Mouse (Mus musculus): ENCODE measurements around the gene 4930432K21Rik. TPM values are rescaled to one million over a fixed set of nuclear protein-coding genes. Genes with fewer than 3 reads are reported as not detected.

4930432K21Rik gene
- polyA plus RNA-seq, 1 experiment from 2014 or later = 0.47 TPM

DNA sequence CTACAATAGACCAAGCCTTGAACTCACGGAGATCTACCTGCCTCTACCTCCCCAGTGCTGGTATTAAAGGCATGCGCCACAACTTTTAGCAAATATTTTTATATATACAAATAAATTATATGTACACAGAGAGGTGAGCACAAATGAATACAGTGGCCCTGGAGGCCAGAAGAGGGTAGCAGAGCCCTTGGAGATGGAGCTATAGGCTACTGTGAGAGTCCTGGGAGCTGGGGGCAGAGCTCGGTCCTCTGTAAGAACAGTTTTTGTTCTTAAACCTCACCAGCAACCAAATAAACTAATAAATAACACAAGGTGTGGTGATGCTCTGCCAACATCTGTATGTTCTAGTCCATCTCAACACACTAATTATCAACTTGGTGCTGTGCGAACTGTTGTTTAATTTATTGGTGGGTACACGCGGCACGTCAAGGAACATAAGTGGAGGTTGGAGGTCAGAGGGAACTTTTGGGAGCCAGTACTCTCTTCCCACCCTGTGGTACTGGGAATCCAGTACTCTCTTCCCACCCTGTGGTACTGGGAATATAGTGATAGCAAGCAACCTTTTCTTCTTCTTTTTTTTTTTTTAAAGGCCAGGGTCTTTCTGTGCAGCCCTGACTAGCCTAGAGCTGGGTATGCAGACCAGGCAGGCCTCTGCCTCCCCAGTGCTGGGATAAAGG is 42.5 kb downstream of the 4930432K21Rik start:
- H3K27ac ChIP-seq (ENCODE audit: low read depth, low read length) = no peak overlapping the region
- H3K4me3 ChIP-seq (ENCODE audit: low read depth, low read length) = no peak overlapping the region
- H3K9me3 ChIP-seq (ENCODE audit: control insufficient read depth, low read length) = no peaks in the 10 kb centered on the region
- no peak overlapping the region for H3K9ac ChIP-seq (ENCODE audit: low read depth, low read length)
- ATAC-seq (replicated peaks; ENCODE audit: low FRiP score) = no peak
- WGBS = 92% methylated on average over 7 of the region's 7 CpGs
- peaks cover 18% of the 10 kb centered on the region for H3K4me1 ChIP-seq (replicated peaks; ENCODE audit: control insufficient read depth, insufficient read depth, low read length)
- no peaks in the 10 kb centered on the region for H3K36me3 ChIP-seq (ENCODE audit: control insufficient read depth, insufficient read depth, low read length)
- H3K27me3 ChIP-seq (replicated peaks; ENCODE audit: control insufficient read depth, insufficient read depth, low read length) = no peaks in the 10 kb centered on the region
- no peak for DNase-seq (ENCODE audit: low spot score)
- H3K4me2 ChIP-seq = no peak overlapping the region

DNA sequence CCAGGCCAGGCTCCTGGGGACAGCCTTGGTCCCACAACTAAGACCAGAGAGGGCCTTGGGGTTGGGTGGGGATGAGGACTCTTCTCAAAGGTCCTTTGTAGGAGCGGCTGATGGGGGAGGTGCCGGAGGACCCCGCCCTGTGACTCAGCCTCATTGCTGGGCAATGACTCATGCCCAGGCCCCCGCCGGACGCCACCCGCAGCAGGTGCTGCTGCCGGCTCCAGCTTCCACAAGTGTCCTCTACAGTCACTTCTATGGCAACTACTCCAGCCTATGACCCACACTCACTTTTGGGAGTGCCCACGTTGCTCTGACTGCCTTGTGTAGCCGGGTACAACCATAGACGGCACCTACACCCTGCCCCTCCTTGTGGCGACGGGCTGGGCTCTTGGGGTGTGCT is 44.2 kb downstream of the 4930432K21Rik start:
- Histone ChIP-seq H3K9me3 (ENCODE audit: control insufficient read depth, low read length) (no peaks in the 10 kb centered on the region), H3K9ac (ENCODE audit: low read depth, low read length) (peak overlapping the region; percentile 70), H3K4me3 (ENCODE audit: low read depth, low read length) (peak overlapping the region; percentile 40), H3K4me1 (replicated peaks; ENCODE audit: control insufficient read depth, insufficient read depth, low read length) (peaks cover 14% of the 10 kb centered on the region), H3K27ac (ENCODE audit: low read depth, low read length) (peak overlapping the region; percentile 85), H3K4me2 (peak overlapping the region; percentile 63), H3K36me3 (ENCODE audit: control insufficient read depth, insufficient read depth, low read length) (no peaks in the 10 kb centered on the region), H3K27me3 (replicated peaks; ENCODE audit: control insufficient read depth, insufficient read depth, low read length) (no peaks in the 10 kb centered on the region)
- ATAC-seq (replicated peaks; ENCODE audit: low FRiP score) = peak; percentile 71
- 33% methylated on average over 13 of the region's 13 CpGs for WGBS
- DNase-seq (ENCODE audit: low spot score) = peak; percentile 64

DNA sequence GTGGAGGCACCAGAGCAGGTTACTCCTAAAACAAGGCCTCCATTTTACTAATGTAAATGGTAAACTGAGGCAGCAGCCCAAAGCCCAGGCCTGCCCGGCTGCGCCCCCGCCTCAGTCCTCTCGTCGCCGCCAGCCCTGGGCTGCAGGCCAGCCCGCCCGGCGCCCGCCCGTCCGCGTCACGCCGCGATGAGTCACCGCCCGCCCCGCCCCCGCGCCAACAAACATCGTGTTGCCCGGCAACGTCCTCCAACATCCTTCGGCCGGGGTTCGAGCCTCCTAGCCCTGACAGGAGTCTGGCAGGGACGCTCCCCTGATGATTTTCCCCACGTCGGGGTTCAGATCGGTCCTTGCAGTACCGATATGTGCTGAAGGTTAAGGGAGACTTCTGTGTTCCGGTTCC is 44.7 kb downstream of the 4930432K21Rik start:
- Histone ChIP-seq H3K9ac (ENCODE audit: low read depth, low read length) (peak overlapping the region; percentile 70), H3K27me3 (replicated peaks; ENCODE audit: control insufficient read depth, insufficient read depth, low read length) (no peaks in the 10 kb centered on the region), H3K4me2 (peak overlapping the region; percentile 63), H3K4me3 (ENCODE audit: low read depth, low read length) (peak overlapping the region; percentile 40), H3K9me3 (ENCODE audit: control insufficient read depth, low read length) (no peaks in the 10 kb centered on the region), H3K36me3 (ENCODE audit: control insufficient read depth, insufficient read depth, low read length) (no peaks in the 10 kb centered on the region), H3K27ac (ENCODE audit: low read depth, low read length) (peak overlapping the region; percentile 85), H3K4me1 (replicated peaks; ENCODE audit: control insufficient read depth, insufficient read depth, low read length) (peaks cover 13% of the 10 kb centered on the region)
- WGBS = 4% methylated on average over 33 of the region's 33 CpGs
- peak; percentile 83 for DNase-seq (ENCODE audit: low spot score)
- peak; percentile 71 for ATAC-seq (replicated peaks; ENCODE audit: low FRiP score)

DNA sequence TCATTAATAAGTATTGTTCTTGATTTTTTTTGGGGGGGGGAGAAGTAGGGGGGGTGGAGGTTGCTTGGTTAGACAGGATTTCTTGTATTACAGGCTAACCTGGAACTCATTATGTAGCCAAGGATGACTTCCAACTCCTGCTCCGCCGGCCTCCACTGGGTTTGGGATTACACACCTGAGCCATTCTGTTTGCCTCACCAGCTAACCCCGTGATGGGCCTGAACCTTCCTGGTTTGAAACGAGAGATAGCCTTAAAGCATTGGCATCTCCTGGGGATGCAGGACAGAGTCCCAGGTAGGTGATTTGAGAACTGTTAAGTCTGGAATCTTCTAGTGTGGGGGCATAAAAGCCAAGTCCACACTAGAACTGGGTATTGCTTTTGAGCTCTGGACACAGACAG is 45.3 kb downstream of the 4930432K21Rik start:
- Histone ChIP-seq H3K27ac (ENCODE audit: low read depth, low read length) (no peak overlapping the region), H3K4me1 (replicated peaks; ENCODE audit: control insufficient read depth, insufficient read depth, low read length) (peaks cover 17% of the 10 kb centered on the region), H3K9me3 (ENCODE audit: control insufficient read depth, low read length) (no peaks in the 10 kb centered on the region), H3K9ac (ENCODE audit: low read depth, low read length) (no peak overlapping the region), H3K4me2 (peak overlapping the region; percentile 63), H3K36me3 (ENCODE audit: control insufficient read depth, insufficient read depth, low read length) (no peaks in the 10 kb centered on the region), H3K4me3 (ENCODE audit: low read depth, low read length) (no peak overlapping the region), H3K27me3 (replicated peaks; ENCODE audit: control insufficient read depth, insufficient read depth, low read length) (no peaks in the 10 kb centered on the region)
- 67% methylated on average over 4 of the region's 4 CpGs for WGBS
- no peak for DNase-seq (ENCODE audit: low spot score)
- no peak for ATAC-seq (replicated peaks; ENCODE audit: low FRiP score)

DNA sequence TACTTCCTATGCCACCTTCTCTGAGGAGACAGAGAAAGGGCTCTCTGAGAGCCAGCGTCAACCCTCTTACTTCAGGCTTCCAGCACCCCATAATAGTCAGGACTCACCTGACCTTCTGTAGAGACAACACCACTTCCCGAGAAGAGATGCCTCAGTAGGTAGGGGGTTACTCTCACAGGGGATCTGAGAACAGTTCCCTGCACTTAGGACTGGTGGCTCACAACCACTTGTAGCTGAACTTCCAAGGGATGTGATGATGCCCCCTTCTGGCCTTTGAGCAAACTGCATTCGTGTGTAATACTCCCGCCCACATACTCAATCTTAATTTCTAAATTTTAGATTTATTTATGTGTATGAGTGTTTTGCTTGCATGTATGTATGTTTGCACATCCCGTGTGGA is 45.7 kb downstream of the 4930432K21Rik start:
- no peak overlapping the region for H3K4me3 ChIP-seq (ENCODE audit: low read depth, low read length)
- H3K36me3 ChIP-seq (ENCODE audit: control insufficient read depth, insufficient read depth, low read length) = no peaks in the 10 kb centered on the region
- H3K27me3 ChIP-seq (replicated peaks; ENCODE audit: control insufficient read depth, insufficient read depth, low read length) = no peaks in the 10 kb centered on the region
- no peak overlapping the region for H3K9ac ChIP-seq (ENCODE audit: low read depth, low read length)
- H3K4me2 ChIP-seq = no peak overlapping the region
- peaks cover 21% of the 10 kb centered on the region for H3K4me1 ChIP-seq (replicated peaks; ENCODE audit: control insufficient read depth, insufficient read depth, low read length)
- DNase-seq (ENCODE audit: low spot score) (no peak), ATAC-seq (replicated peaks; ENCODE audit: low FRiP score) (no peak)
- H3K27ac ChIP-seq (ENCODE audit: low read depth, low read length) = no peak overlapping the region
- WGBS = 70% methylated on average over 5 of the region's 5 CpGs
- no peaks in the 10 kb centered on the region for H3K9me3 ChIP-seq (ENCODE audit: control insufficient read depth, low read length)

DNA sequence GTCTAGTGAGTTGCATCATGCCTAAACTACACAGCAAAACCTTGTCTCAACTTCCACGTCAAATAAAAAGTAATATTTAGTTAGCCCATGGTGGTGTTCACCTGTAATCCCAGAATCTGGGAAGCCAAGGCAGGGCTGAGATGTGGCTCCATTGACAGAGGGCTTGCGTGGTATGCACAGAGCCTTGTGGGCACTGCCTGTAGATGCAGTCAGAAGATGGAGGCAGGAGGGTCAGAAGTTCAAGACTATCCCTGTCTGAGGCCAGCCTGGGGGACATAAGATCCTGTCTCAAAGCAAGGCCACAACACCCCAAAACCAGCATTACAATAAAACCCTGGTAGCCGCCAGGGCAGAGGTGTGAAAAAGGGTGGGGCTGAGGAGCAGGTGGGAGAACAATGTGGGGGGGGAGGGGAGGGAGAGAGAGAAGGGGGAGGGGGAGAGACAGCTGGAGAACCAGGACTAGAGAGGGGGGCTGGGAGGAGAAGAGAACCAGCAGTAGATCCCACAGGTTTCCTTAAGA is 46.5 kb downstream of the 4930432K21Rik start:
- WGBS = 72% methylated on average over 3 of the region's 3 CpGs
- no peak overlapping the region; the same call in 1 of the 2 replicates for H3K27ac ChIP-seq (ENCODE audit: low read depth, low read length)
- no peak for DNase-seq (ENCODE audit: low spot score)
- peaks cover 28% of the 10 kb centered on the region for H3K4me1 ChIP-seq (replicated peaks; ENCODE audit: control insufficient read depth, insufficient read depth, low read length)
- no peak overlapping the region for H3K4me2 ChIP-seq
- H3K4me3 ChIP-seq (ENCODE audit: low read depth, low read length) = no peak overlapping the region
- ATAC-seq (replicated peaks; ENCODE audit: low FRiP score) = no peak
- no peaks in the 10 kb centered on the region for H3K36me3 ChIP-seq (ENCODE audit: control insufficient read depth, insufficient read depth, low read length)
- H3K9me3 ChIP-seq (ENCODE audit: control insufficient read depth, low read length) = no peaks in the 10 kb centered on the region
- H3K9ac ChIP-seq (ENCODE audit: low read depth, low read length) = no peak overlapping the region
- H3K27me3 ChIP-seq (replicated peaks; ENCODE audit: control insufficient read depth, insufficient read depth, low read length) = no peaks in the 10 kb centered on the region

DNA sequence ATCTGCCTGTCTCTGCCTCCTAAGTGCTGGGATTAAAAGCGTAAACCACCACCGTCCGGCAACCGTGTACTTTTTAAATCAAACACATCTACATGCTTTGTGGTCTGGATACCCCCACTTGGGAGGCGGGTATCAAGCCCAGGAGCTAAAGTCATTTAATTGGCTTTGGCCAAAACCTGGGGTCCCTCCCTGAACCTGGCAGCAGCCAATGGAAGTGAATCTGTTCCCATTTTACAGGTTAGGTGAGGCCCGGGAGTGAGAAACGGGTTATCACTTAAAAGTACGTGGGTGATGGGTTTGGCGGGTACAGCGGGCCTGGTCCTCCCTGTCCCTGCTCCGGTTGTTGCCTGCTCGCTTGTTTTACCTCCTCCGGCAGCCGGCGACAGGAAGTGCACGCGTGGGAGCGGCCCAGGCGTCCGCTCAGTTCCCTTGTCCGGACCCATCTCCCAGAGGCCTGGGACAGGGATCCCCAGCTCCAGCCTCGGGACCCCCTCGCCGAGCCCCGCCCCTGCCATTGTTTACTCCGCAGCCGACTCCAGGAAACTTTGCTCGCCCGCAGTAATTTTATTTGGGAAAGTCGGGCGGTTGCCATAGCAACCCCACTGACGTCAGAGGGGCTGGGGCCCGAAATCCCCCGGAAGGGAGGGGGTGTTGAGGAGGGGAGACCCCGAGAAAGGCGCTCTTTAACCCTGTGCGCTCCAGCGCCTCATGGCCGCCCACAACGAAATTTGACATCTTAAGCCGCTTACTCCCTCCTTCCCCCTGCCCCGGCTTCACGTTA is 49.5 kb downstream of the 4930432K21Rik start:
- Histone ChIP-seq H3K27ac (ENCODE audit: low read depth, low read length) (peak overlapping the region; percentile 87), H3K36me3 (ENCODE audit: control insufficient read depth, insufficient read depth, low read length) (no peaks in the 10 kb centered on the region), H3K4me1 (replicated peaks; ENCODE audit: control insufficient read depth, insufficient read depth, low read length) (peaks cover 48% of the 10 kb centered on the region), H3K27me3 (replicated peaks; ENCODE audit: control insufficient read depth, insufficient read depth, low read length) (no peaks in the 10 kb centered on the region), H3K9me3 (ENCODE audit: control insufficient read depth, low read length) (no peaks in the 10 kb centered on the region), H3K4me2 (peak overlapping the region; percentile 90), H3K4me3 (ENCODE audit: low read depth, low read length) (peak overlapping the region; percentile 44), H3K9ac (ENCODE audit: low read depth, low read length) (peak overlapping the region; percentile 50)
- WGBS = 4% methylated on average over 43 of the region's 43 CpGs
- DNase-seq (ENCODE audit: low spot score) (peak; percentile 88), ATAC-seq (replicated peaks; ENCODE audit: low FRiP score) (peak; percentile 25)

DNA sequence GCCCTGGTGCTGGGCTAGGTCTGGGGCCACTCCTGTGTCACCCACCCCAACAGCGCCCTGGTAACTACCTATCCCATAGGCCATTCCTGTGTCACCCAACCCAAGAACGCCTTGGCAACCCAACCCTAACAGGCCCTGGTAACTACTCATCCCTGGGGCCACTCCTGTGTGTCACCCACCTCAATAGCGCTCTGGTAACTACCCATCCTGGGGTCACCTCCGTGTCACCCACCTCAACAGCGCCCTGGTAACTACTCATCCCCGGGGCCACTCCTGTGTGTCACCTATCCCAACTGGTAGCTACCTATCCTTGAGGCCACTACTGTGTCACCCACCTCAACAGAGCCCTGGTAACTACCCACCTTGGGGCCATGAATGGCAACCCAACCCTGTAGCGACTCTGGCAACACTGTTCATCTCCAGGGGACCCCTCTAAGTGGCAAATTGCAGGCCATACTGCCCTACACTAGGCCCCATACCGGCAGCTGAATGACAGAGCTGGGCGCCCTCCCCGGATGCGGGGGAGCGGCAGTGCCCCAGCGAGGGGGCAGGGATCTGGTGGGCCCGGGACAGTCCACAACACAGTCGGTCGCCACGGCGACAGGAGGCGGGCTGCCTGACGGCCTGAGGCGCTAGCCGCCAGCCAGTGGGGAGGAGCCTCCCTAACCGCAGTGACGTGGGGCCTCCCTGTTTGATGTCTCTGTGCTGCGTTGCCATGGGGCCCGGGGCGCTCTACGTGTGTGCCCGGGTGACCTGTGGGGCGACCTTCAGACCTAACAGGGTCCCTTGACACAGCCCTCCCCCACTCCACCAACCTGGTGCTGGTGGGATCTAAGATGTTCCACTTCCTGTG is 50.3 kb downstream of the 4930432K21Rik start:
- WGBS = under 1% methylated on average over 30 of the region's 30 CpGs
- H3K9me3 ChIP-seq (ENCODE audit: control insufficient read depth, low read length) = no peaks in the 10 kb centered on the region
- peak overlapping the region; percentile 87 for H3K27ac ChIP-seq (ENCODE audit: low read depth, low read length)
- DNase-seq (ENCODE audit: low spot score) (peak; percentile 95), ATAC-seq (replicated peaks; ENCODE audit: low FRiP score) (peak; percentile 79)
- peaks cover 51% of the 10 kb centered on the region for H3K4me1 ChIP-seq (replicated peaks; ENCODE audit: control insufficient read depth, insufficient read depth, low read length)
- H3K9ac ChIP-seq (ENCODE audit: low read depth, low read length) = peak overlapping the region; percentile 50
- H3K4me3 ChIP-seq (ENCODE audit: low read depth, low read length) = peak overlapping the region; percentile 44
- no peaks in the 10 kb centered on the region for H3K27me3 ChIP-seq (replicated peaks; ENCODE audit: control insufficient read depth, insufficient read depth, low read length)
- peak overlapping the region; percentile 90 for H3K4me2 ChIP-seq
- no peaks in the 10 kb centered on the region for H3K36me3 ChIP-seq (ENCODE audit: control insufficient read depth, insufficient read depth, low read length)

Data from liver, embryonic 11.5 days (tissue).